Comparison of ENCODE assay signal across 8 mouse cellular contexts in the genomic region with DNA sequence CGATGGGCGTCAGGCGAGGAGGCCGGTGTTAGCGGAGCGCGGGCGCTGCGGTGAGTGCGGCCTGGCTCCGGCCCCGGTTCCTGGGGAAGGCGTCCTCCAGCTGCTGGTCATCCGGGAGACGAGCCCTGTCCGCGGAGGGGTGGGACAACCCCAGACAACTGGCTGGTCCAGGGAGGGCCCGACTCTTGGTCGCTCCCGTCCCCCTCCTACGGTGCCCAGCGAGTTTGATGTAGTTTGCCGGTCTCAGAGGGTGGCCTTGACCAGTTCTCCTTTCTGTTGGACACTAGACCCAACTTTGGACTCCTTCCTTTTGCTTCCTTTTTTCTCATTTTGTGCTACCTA. TPM values are rescaled to one million over a fixed set of nuclear protein-coding genes. Genes with fewer than 3 reads are reported as not detected.
A peak's percentile ranks its signal among the peaks of the same experiment; 100 is the strongest.
DNase-seq lines count a peak whose midpoint lies in the region; ATAC-seq and TF ChIP-seq lines count a peak whose summit lies in the region.

No protein-coding gene starts in this region.

- peak overlapping the region; percentile 88 for H3K9ac ChIP-seq in embryonic facial prominence, embryonic 12.5 days
- peak overlapping the region; percentile 93 for H3K9ac ChIP-seq in neural tube, embryonic 13.5 days

- WGBS in embryonic facial prominence, embryonic 12.5 days = 1% methylated on average over 18 of the region's 23 CpGs
- 0% methylated on average over 23 of the region's 23 CpGs for WGBS in large intestine, adult 2 months
- 0% methylated on average over 23 of the region's 23 CpGs for WGBS in neural tube, embryonic 13.5 days

- 0 out of 2 replicates have a peak, but pooled peaks cover 5% of the 10 kb centered on the region for H3K36me3 ChIP-seq in embryonic facial prominence, embryonic 12.5 days
- no peaks in the 10 kb centered on the region for H3K36me3 ChIP-seq in neural tube, embryonic 13.5 days

- TF ChIP-seq CTCF in layer of hippocampus, adult 2 months (conservative IDR thresholded peaks at IDR 0.05) = no peak

- H3K4me1 ChIP-seq in embryonic facial prominence, embryonic 12.5 days = peaks cover 8% of the 10 kb centered on the region
- H3K4me1 ChIP-seq in neural tube, embryonic 13.5 days (replicated peaks) = peaks cover 16% of the 10 kb centered on the region

- no peak for DNase-seq in layer of hippocampus, adult 2 months (ENCODE audit: low spot score in 2 of 2)
- no peak for DNase-seq in layer of hippocampus, postnatal 10 days (ENCODE audit: low spot score in 2 of 2)
- peak; percentile 2 for DNase-seq in large intestine, adult 2 months (ENCODE audit: low read depth, low spot score)
- DNase-seq in frontal cortex, postnatal 14 days (ENCODE audit: low spot score in 2 of 2) = no peak
- DNase-seq in left cerebral cortex, postnatal 4 days = no peak
- DNase-seq in left cerebral cortex, adult 18-20 months (ENCODE audit: low spot score in 2 of 2) = no peak

- peak overlapping the region; percentile 91 for H3K27ac ChIP-seq in layer of hippocampus, adult 2 months
- peak overlapping the region; percentile 76; the same call in 1 of the 2 replicates for H3K27ac ChIP-seq in embryonic facial prominence, embryonic 12.5 days
- peak overlapping the region; percentile 89 for H3K27ac ChIP-seq in neural tube, embryonic 13.5 days (replicated peaks)

- H3K4me3 ChIP-seq in layer of hippocampus, adult 2 months = peak overlapping the region; percentile 87
- peak overlapping the region; percentile 77 for H3K4me3 ChIP-seq in embryonic facial prominence, embryonic 12.5 days
- H3K4me3 ChIP-seq in neural tube, embryonic 13.5 days = peak overlapping the region; percentile 83

- no peaks in the 10 kb centered on the region for H3K27me3 ChIP-seq in embryonic facial prominence, embryonic 12.5 days
- H3K27me3 ChIP-seq in neural tube, embryonic 13.5 days = peaks cover 20% of the 10 kb centered on the region

- no peak for ATAC-seq in embryonic facial prominence, embryonic 12.5 days (ENCODE audit: insufficient number of reproducible peaks, insufficient read depth, low FRiP score, low TSS enrichment)
- peak; percentile 87 for ATAC-seq in neural tube, embryonic 13.5 days (ENCODE audit: low read depth)

- H3K4me2 ChIP-seq in embryonic facial prominence, embryonic 12.5 days (replicated peaks) = peak overlapping the region; percentile 68
- peak overlapping the region; percentile 74 for H3K4me2 ChIP-seq in neural tube, embryonic 13.5 days

- no peaks in the 10 kb centered on the region for H3K9me3 ChIP-seq in embryonic facial prominence, embryonic 12.5 days
- H3K9me3 ChIP-seq in neural tube, embryonic 13.5 days = no peaks in the 10 kb centered on the region

- intact Hi-C loops in left cerebral cortex, postnatal 4 days (cut with DNase I) = no loop called here

RNA-seq across cellular contexts. Expression of gene Usp8, which starts 0.3 kb away (rescaled TPM):
- total RNA-seq in layer of hippocampus, adult 2 months (2021) = 10 to 100 TPM; 50.9 to 53.3 TPM
- total RNA-seq in layer of hippocampus, postnatal 10 days (2021) = 10 to 100 TPM; 35.2 to 38.7 TPM
- 38.7 and 43.7 TPM in 2 replicates for polyA plus RNA-seq in embryonic facial prominence, embryonic 12.5 days (2016; fragmentation: Nextera tagmentation; extraction: Ambion mirVana)
- 8.6 and 15.9 TPM in 2 replicates for polyA plus RNA-seq in large intestine, adult 2 months (2012; rRNA removed)
- polyA plus RNA-seq in neural tube, embryonic 13.5 days (2015; fragmentation: Nextera tagmentation; extraction: Ambion mirVana) = 31.5 and 35.7 TPM in 2 replicates
- total RNA-seq in left cerebral cortex, postnatal 4 days (2021) = 10 to 100 TPM; 28.0 to 28.2 TPM
- 10 to 100 TPM; 49.0 to 52.1 TPM for total RNA-seq in left cerebral cortex, adult 18-20 months (2021)

RNA-seq across cellular contexts. Expression of gene Gabpb1, which starts 31.3 kb away (rescaled TPM):
- 10 to 100 TPM; 18.2 to 18.5 TPM for total RNA-seq in layer of hippocampus, adult 2 months (2021)
- 10 to 100 TPM; 20.1 to 22.1 TPM for total RNA-seq in layer of hippocampus, postnatal 10 days (2021)
- 66.4 and 71.6 TPM in 2 replicates for polyA plus RNA-seq in embryonic facial prominence, embryonic 12.5 days (2016; fragmentation: Nextera tagmentation; extraction: Ambion mirVana)
- polyA plus RNA-seq in large intestine, adult 2 months (2012; rRNA removed) = 9.2 and 9.8 TPM in 2 replicates
- polyA plus RNA-seq in neural tube, embryonic 13.5 days (2015; fragmentation: Nextera tagmentation; extraction: Ambion mirVana) = 47.9 and 55.3 TPM in 2 replicates
- total RNA-seq in left cerebral cortex, postnatal 4 days (2021) = 10 to 100 TPM; 27.2 to 28.5 TPM
- total RNA-seq in left cerebral cortex, adult 18-20 months (2021) = 10 to 100 TPM; 19.3 to 20.0 TPM
